Mouse (Mus musculus) liver, postnatal 0 days (tissue): ENCODE measurements at regions not wholly inside any gene's neighbourhood (a gene's known extent, or its start where the extent isn't known, plus 50 kb on each side); places are given as distances from the start of the nearest gene placed in this dataset.

Experiments
- ATAC-seq: fragments of 200-750 bp; cut with Nextera tagmentation; 2 replicates; pipeline ENCODE4 v1.8.0; 2017; ENCODE audit warnings: mild to moderate bottlenecking, moderate library complexity
- DNase-seq: peaks from one replicate; pipeline ENCODE4 v3.0.0-alpha.2; 2016
- H3K27ac ChIP-seq: fragments of 300-500 bp; sonication (generic); 2 replicates; pipeline ENCODE4 v1.5.1; 2014; ENCODE audit warnings: antibody characterized with exemption, moderate library complexity, mild to moderate bottlenecking, low read depth
- H3K27me3 ChIP-seq: fragments of 300-500 bp; sonication (generic); 2 replicates; pipeline ENCODE4 v1.6.1; 2014; ENCODE audit warnings: low read length, control low read depth, mixed read lengths; ENCODE audit not compliant: insufficient read depth
- H3K36me3 ChIP-seq: fragments of 300-500 bp; sonication (generic); replicated peaks from 2 replicates; pipeline ENCODE4 v1.6.1; 2014; ENCODE audit warnings: mild to moderate bottlenecking, control low read depth, low read length, moderate library complexity, mixed read lengths; ENCODE audit not compliant: insufficient read depth
- H3K4me1 ChIP-seq: fragments of 300-500 bp; sonication (generic); 2 replicates; pipeline ENCODE4 v1.6.1; 2014; ENCODE audit warnings: antibody characterized with exemption, mild to moderate bottlenecking, control low read depth; ENCODE audit not compliant: insufficient read depth
- H3K4me2 ChIP-seq: fragments of 300-500 bp; sonication (generic); 2 replicates; pipeline ENCODE4 v1.6.1; 2014; ENCODE audit warnings: low read depth, mild to moderate bottlenecking, low read length, moderate library complexity, mixed read lengths
- H3K4me3 ChIP-seq: fragments of 300-500 bp; sonication (generic); 2 replicates; pipeline ENCODE4 v1.5.1; 2014; ENCODE audit warnings: low read depth, low read length
- H3K9ac ChIP-seq: fragments of 300-500 bp; sonication (generic); replicated peaks from 2 replicates; pipeline ENCODE4 v1.6.1; 2014; ENCODE audit warnings: mild to moderate bottlenecking, moderate library complexity
- H3K9me3 ChIP-seq: fragments of 300-500 bp; sonication (generic); 2 replicates; pipeline ENCODE4 v1.6.1; 2016; ENCODE audit warnings: mild to moderate bottlenecking, control low read depth, low read length, mixed read lengths
- CTCF ChIP-seq: sonication (generic); IDR thresholded peaks from 2 replicates; pipeline ENCODE4 v1.5.1; 2016; ENCODE audit warnings: antibody characterized with exemption, low read depth
- EP300 ChIP-seq: IDR thresholded peaks from 2 replicates; pipeline ENCODE4 v1.6.1; 2016; ENCODE audit warnings: antibody characterized with exemption, low read depth, mild to moderate bottlenecking
- WGBS: fragments of 180-500 bp; shearing (Covaris S2); extraction: QIAGEN DNeasy Blood & Tissue Kit; methylation state at CpG from one replicate; pipeline ENCODE4 v1.1.7; 2014; ENCODE audit not compliant: insufficient replicate concordance; 5-methylcytosine and 5-hydroxymethylcytosine counted together

GRCm38 (mm10) chr1:43247609-43248008 lies 50.8 kb upstream of the Fhl2 start:
- Histone ChIP-seq H3K4me2 (no peak overlapping the region), H3K4me1 (no peaks in the 10 kb centered on the region), H3K36me3 (no peaks in the 10 kb centered on the region), H3K27ac (no peak overlapping the region), H3K27me3 (no peaks in the 10 kb centered on the region), H3K9ac (no peak overlapping the region), H3K9me3 (no peaks in the 10 kb centered on the region), H3K4me3 (no peak overlapping the region)
- no peak for ATAC-seq
- no peak for TF ChIP-seq CTCF
- no peak for DNase-seq
- WGBS, result 73% methylated on average over 1 of the region's 1 CpGs

- Histone ChIP-seq H3K36me3 (no peaks in the 10 kb centered on the region), H3K4me1 (no peaks in the 10 kb centered on the region), H3K9ac (no peak overlapping the region), H3K4me2 (no peak overlapping the region), H3K4me3 (no peak overlapping the region), H3K27ac (no peak overlapping the region), H3K27me3 (no peaks in the 10 kb centered on the region), H3K9me3 (no peaks in the 10 kb centered on the region)
- WGBS, result 75% methylated on average over 6 of the region's 6 CpGs
- no peak for ATAC-seq
- DNase-seq, result no peak
- no peak for TF ChIP-seq EP300
- TF ChIP-seq CTCF, result no peak
Observed at GRCm38 (mm10) chr1:43250281-43250680, 53.5 kb upstream of the Fhl2 start.

DNA sequence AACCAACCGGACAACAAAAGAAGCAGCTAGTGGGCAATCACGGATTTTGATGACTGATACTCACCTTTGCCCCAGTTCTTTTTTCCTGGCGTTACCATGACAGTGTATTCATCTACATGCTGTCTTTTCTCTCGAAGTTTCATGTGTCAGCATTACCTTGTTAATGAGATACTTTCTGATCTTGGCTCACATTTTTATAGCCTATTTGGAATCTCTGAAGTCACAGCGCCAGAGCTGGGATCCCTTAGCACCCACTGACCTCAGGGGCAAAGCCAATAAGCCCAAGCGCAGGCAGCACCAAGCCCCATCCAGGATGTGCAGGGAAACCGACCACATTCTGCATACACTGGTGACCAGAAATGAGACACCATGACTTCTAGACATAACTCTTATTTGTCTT lies 54.6 kb upstream of the Fhl2 start:
- Histone ChIP-seq H3K27ac (no peak overlapping the region), H3K9me3 (no peaks in the 10 kb centered on the region), H3K4me3 (no peak overlapping the region), H3K4me2 (no peak overlapping the region), H3K36me3 (no peaks in the 10 kb centered on the region), H3K9ac (no peak overlapping the region), H3K27me3 (no peaks in the 10 kb centered on the region), H3K4me1 (no peaks in the 10 kb centered on the region)
- WGBS, result 76% methylated on average over 7 of the region's 7 CpGs
- ATAC-seq (no peak), DNase-seq (no peak)
- TF ChIP-seq EP300 (no peak), CTCF (no peak)

DNA sequence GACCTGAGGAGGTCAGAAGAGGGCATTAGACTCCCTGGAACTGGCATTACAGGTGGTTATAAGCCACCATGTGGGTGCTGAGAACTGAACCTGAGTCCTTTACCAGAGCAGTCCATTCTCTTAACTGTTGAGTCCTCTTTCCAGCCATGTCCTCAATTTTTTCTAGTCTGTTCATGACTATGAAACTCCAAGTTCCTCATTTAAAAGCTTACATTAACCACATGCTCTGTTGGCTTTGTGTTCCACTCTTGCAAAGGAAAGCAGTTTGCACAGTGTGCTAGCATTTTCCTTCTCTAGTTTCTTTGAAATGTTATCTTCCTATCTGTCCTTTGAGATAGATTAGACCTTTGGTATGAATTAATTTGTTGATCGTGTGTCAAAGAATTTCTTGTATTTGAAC lies 57.3 kb upstream of the Fhl2 start:
- no peaks in the 10 kb centered on the region for H3K36me3 ChIP-seq
- ATAC-seq (no peak), DNase-seq (no peak)
- WGBS, result 67% methylated on average over 1 of the region's 1 CpGs
- H3K4me3 ChIP-seq, result no peak overlapping the region
- no peak for TF ChIP-seq CTCF
- TF ChIP-seq EP300, result no peak
- no peak overlapping the region for H3K27ac ChIP-seq
- H3K27me3 ChIP-seq, result no peaks in the 10 kb centered on the region
- no peak overlapping the region for H3K4me2 ChIP-seq
- H3K9me3 ChIP-seq, result no peaks in the 10 kb centered on the region
- no peak overlapping the region for H3K9ac ChIP-seq
- no peaks in the 10 kb centered on the region for H3K4me1 ChIP-seq

DNA sequence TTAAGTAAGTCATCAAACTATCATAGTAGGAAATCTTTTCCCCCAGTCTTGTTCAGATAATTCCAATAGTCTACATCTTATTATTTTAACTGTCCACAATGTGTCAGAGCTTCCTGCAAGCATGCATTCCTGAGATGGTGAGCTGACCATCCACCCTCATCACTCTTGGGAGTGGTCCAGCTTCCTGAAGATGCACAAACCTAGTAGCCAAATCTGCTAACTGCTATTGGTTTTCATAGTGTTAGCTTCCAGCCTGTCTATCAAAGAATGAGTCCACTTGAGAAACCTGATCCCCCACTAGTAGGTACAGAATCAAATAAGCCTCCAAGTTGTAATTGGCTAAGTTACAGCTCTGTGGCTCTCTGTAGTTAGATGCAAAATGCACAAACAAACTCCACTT lies 59.3 kb upstream of the Fhl2 start:
- no peak for DNase-seq
- no peak for TF ChIP-seq EP300
- no peak for TF ChIP-seq CTCF
- no peak overlapping the region for H3K4me3 ChIP-seq
- H3K9ac ChIP-seq, result no peak overlapping the region
- no peaks in the 10 kb centered on the region for H3K36me3 ChIP-seq
- H3K27ac ChIP-seq, result no peak overlapping the region
- no peaks in the 10 kb centered on the region for H3K4me1 ChIP-seq
- no peaks in the 10 kb centered on the region for H3K9me3 ChIP-seq
- no peak overlapping the region for H3K4me2 ChIP-seq
- no peak for ATAC-seq
- no peaks in the 10 kb centered on the region for H3K27me3 ChIP-seq

DNA sequence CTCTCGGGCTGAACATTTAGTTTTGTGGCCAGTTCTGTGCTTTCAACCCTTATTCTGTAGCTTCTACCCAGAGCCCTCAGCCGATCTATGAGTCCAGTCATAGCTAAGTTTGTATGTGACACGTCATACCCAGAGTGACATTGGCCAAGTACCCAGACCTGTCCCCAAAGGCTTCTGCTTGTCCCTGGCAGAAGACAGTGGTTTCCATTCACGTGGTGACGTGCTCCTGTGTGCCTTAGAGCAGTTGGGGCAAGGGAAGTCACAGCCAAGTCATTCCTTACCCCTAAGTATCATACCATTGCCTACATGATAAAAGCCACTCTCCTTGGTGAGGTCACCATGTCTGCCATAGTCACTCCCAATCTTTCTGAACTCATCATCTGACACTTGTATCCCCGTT lies 61.1 kb upstream of the Fhl2 start:
- Histone ChIP-seq H3K36me3 (no peaks in the 10 kb centered on the region), H3K4me2 (no peak overlapping the region), H3K4me3 (no peak overlapping the region), H3K27ac (no peak overlapping the region), H3K27me3 (no peaks in the 10 kb centered on the region), H3K4me1 (no peaks in the 10 kb centered on the region), H3K9me3 (no peaks in the 10 kb centered on the region), H3K9ac (no peak overlapping the region)
- TF ChIP-seq CTCF (no peak), EP300 (no peak)
- 73% methylated on average over 6 of the region's 6 CpGs for WGBS
- ATAC-seq, result no peak
- no peak for DNase-seq

DNA sequence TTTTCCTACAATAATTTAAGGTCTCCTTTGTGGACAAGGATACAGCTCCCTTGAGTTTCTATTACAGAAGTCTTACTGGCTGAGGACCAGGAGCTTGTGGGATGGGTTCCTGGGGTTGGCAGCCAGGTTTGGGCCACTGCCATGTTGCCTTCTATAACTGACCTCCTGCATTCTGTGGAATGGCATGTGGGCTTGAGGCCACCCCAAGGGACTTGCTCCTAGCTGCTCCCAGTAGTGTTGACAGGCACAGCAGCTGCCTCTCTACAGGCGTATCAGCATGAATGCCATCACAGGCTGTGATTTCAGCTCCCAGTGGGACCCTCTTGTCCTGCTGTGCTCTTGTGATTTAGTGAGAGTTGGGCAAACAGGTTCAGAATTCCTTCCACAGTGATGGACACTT lies 63.1 kb upstream of the Fhl2 start:
- Histone ChIP-seq H3K9ac (no peak overlapping the region), H3K4me3 (no peak overlapping the region), H3K36me3 (no peaks in the 10 kb centered on the region), H3K27ac (no peak overlapping the region), H3K9me3 (no peaks in the 10 kb centered on the region), H3K4me2 (no peak overlapping the region), H3K4me1 (no peaks in the 10 kb centered on the region), H3K27me3 (no peaks in the 10 kb centered on the region)
- 95% methylated on average over 1 of the region's 1 CpGs for WGBS
- no peak for TF ChIP-seq EP300
- TF ChIP-seq CTCF, result no peak
- DNase-seq, result no peak
- ATAC-seq, result no peak
